Mouse (Mus musculus) kidney, postnatal 0 days (tissue): ENCODE results near the gene Scrt2. TPM values are rescaled to one million over a fixed set of nuclear protein-coding genes. Genes with fewer than 3 reads are reported as not detected.
A peak's percentile ranks its signal among the peaks of the same experiment; 100 is the strongest.

ENCODE experiments used
- ATAC-seq: fragments of 200-750 bp; cut with Nextera tagmentation; replicated peaks from 2 replicates; pipeline ENCODE4 v1.8.0; 2017; ENCODE audit warnings: low read depth, moderate number of reproducible peaks, moderate TSS enrichment, moderate library complexity; ENCODE audit not compliant: low FRiP score
- DNase-seq: peaks from one replicate; pipeline ENCODE4 v3.0.0-alpha.2; 2016; ENCODE audit warnings: low spot score
- H3K27ac ChIP-seq: fragments of 300-500 bp; sonication (generic); 2 replicates; pipeline ENCODE4 v1.5.1; 2014; ENCODE audit warnings: mild to moderate bottlenecking
- H3K27me3 ChIP-seq: fragments of 300-500 bp; sonication (generic); 2 replicates; pipeline ENCODE4 v1.6.1; 2014; ENCODE audit warnings: low read length, mixed read lengths; ENCODE audit not compliant: insufficient read depth
- H3K36me3 ChIP-seq: fragments of 300-500 bp; sonication (generic); 2 replicates; pipeline ENCODE4 v1.6.1; 2014; ENCODE audit warnings: low read length, mixed read lengths; ENCODE audit not compliant: insufficient read depth
- H3K4me1 ChIP-seq: fragments of 300-500 bp; sonication (generic); replicated peaks from 2 replicates; pipeline ENCODE4 v1.6.1; 2014; ENCODE audit warnings: antibody characterized with exemption, low read length, mixed read lengths; ENCODE audit not compliant: insufficient read depth
- H3K4me2 ChIP-seq: fragments of 300-500 bp; sonication (generic); 2 replicates; pipeline ENCODE4 v1.6.1; 2014; ENCODE audit warnings: mild to moderate bottlenecking, low read length, moderate library complexity, mixed read lengths
- H3K4me3 ChIP-seq: fragments of 300-500 bp; sonication (generic); replicated peaks from 2 replicates; pipeline ENCODE4 v1.5.1; 2014; ENCODE audit warnings: low read depth, low read length
- H3K9ac ChIP-seq: fragments of 300-500 bp; sonication (generic); 2 replicates; pipeline ENCODE4 v1.6.1; 2014; ENCODE audit warnings: low read depth, low read length
- H3K9me3 ChIP-seq: fragments of 300-500 bp; sonication (generic); replicated peaks from 2 replicates; pipeline ENCODE4 v1.6.1; 2016; ENCODE audit warnings: low read length, inconsistent platforms, mixed read lengths
- CTCF ChIP-seq: IDR thresholded peaks from 2 replicates; pipeline ENCODE4 v1.5.1; 2016; ENCODE audit warnings: antibody characterized with exemption, low read depth, mild to moderate bottlenecking, moderate library complexity
- WGBS: fragments of 180-500 bp; shearing (Covaris S2); extraction: QIAGEN DNeasy Blood & Tissue Kit; methylation state at CpG from one replicate; pipeline ENCODE4 v1.1.7; 2014; 5-methylcytosine and 5-hydroxymethylcytosine counted together
- polyA plus RNA-seq: library from polyadenylated mRNA; unstranded; fragments of >200 nt; fragmentation: Nextera tagmentation; extraction: Ambion mirVana; gene quantifications from 2 replicates; pipeline ENCODE4 v1.2.1, GENCODE M21; 2015

Gene Scrt2
- polyA plus RNA-seq, 1 experiment from 2014 or later = not detected

- peak overlapping the region; percentile 35 for H3K4me3 ChIP-seq
- peak overlapping the region; percentile 54 for H3K4me2 ChIP-seq
- H3K27me3 ChIP-seq = peaks cover 55% of the 10 kb centered on the region
- H3K9me3 ChIP-seq = no peaks in the 10 kb centered on the region
- no peak overlapping the region for H3K27ac ChIP-seq
- no peak overlapping the region for H3K9ac ChIP-seq
- H3K4me1 ChIP-seq = peaks cover 8% of the 10 kb centered on the region; the same call in 1 of the 2 replicates
- DNase-seq (no peak), ATAC-seq (no peak; the same call in 1 of the 2 replicates)
- H3K36me3 ChIP-seq = no peaks in the 10 kb centered on the region
- TF ChIP-seq CTCF = no peak
- 6% methylated on average over 55 of the region's 60 CpGs for WGBS
Observed at GRCm38 (mm10) chr2:152093356-152093792, 12.0 kb downstream of the Scrt2 start.

GRCm38 (mm10) chr2:152094856-152095545, 13.7 kb downstream of the Scrt2 start:
- DNase-seq (no peak), ATAC-seq (peak; percentile 37; the same call in 1 of the 2 replicates)
- H3K9ac ChIP-seq = no peak overlapping the region
- peaks cover 8% of the 10 kb centered on the region; the same call in 1 of the 2 replicates for H3K4me1 ChIP-seq
- no peaks in the 10 kb centered on the region for H3K9me3 ChIP-seq
- peak overlapping the region; percentile 36 for H3K4me2 ChIP-seq
- H3K27ac ChIP-seq = no peak overlapping the region
- TF ChIP-seq CTCF = no peak
- WGBS = 8% methylated on average over 29 of the region's 29 CpGs
- peaks cover 49% of the 10 kb centered on the region for H3K27me3 ChIP-seq
- H3K36me3 ChIP-seq = no peaks in the 10 kb centered on the region
- no peak overlapping the region; the same call in 1 of the 2 replicates for H3K4me3 ChIP-seq

GRCm38 (mm10) chr2:152096922-152097321, 15.6 kb downstream of the Scrt2 start:
- Histone ChIP-seq H3K27ac (no peak overlapping the region), H3K4me2 (no peak overlapping the region), H3K9me3 (no peaks in the 10 kb centered on the region), H3K27me3 (peaks cover 34% of the 10 kb centered on the region), H3K9ac (no peak overlapping the region), H3K4me1 (peaks cover 8% of the 10 kb centered on the region; the same call in 1 of the 2 replicates), H3K4me3 (no peak overlapping the region), H3K36me3 (no peaks in the 10 kb centered on the region)
- DNase-seq (no peak), ATAC-seq (no peak)
- no peak for TF ChIP-seq CTCF
- WGBS = 80% methylated on average over 2 of the region's 2 CpGs

- no peak for TF ChIP-seq CTCF
- no peak for ATAC-seq
Observed at GRCm38 (mm10) chr2:152097916-152098315, 16.6 kb downstream of the Scrt2 start.

GRCm38 (mm10) chr2:152099538-152099937, 18.2 kb downstream of the Scrt2 start:
- Histone ChIP-seq H3K36me3 (no peaks in the 10 kb centered on the region), H3K27me3 (peaks cover 10% of the 10 kb centered on the region), H3K9me3 (no peaks in the 10 kb centered on the region), H3K4me1 (peaks cover 8% of the 10 kb centered on the region; the same call in 1 of the 2 replicates), H3K9ac (no peak overlapping the region), H3K4me3 (no peak overlapping the region), H3K4me2 (no peak overlapping the region), H3K27ac (no peak overlapping the region)
- WGBS = 29% methylated on average over 3 of the region's 3 CpGs
- ATAC-seq (peak; percentile 66), DNase-seq (no peak)
- TF ChIP-seq CTCF = no peak

More at GRCm38 (mm10) chr2:152097916-152098315, 16.6 kb downstream of the Scrt2 start:
- H3K4me1 ChIP-seq = peaks cover 8% of the 10 kb centered on the region; the same call in 1 of the 2 replicates
- no peaks in the 10 kb centered on the region for H3K9me3 ChIP-seq
- no peaks in the 10 kb centered on the region for H3K36me3 ChIP-seq
- no peak overlapping the region for H3K9ac ChIP-seq
- WGBS = 68% methylated on average over 11 of the region's 11 CpGs
- no peak for DNase-seq
- H3K4me3 ChIP-seq = no peak overlapping the region
- H3K4me2 ChIP-seq = no peak overlapping the region
- H3K27me3 ChIP-seq = peaks cover 24% of the 10 kb centered on the region
- no peak overlapping the region for H3K27ac ChIP-seq

- H3K27ac ChIP-seq = no peak overlapping the region
- TF ChIP-seq CTCF = no peak
- no peaks in the 10 kb centered on the region for H3K36me3 ChIP-seq
- 50% methylated on average over 13 of the region's 13 CpGs for WGBS
- H3K4me1 ChIP-seq = no peaks in the 10 kb centered on the region
- ATAC-seq (no peak), DNase-seq (no peak)
- no peaks in the 10 kb centered on the region for H3K9me3 ChIP-seq
- H3K4me3 ChIP-seq = no peak overlapping the region
- no peak overlapping the region for H3K4me2 ChIP-seq
- no peak overlapping the region for H3K9ac ChIP-seq
- H3K27me3 ChIP-seq = no peaks in the 10 kb centered on the region
Observed at GRCm38 (mm10) chr2:152101761-152102160, 20.4 kb downstream of the Scrt2 start.
